Mouse (Mus musculus): Measurements from ENCODE around the gene C130074G19Rik. TPM values are rescaled to one million over a fixed set of nuclear protein-coding genes. Genes with fewer than 3 reads are reported as not detected.

Gene C130074G19Rik
- total RNA-seq (2014; rRNA removed): 4.2 and 6.6 TPM in 2 replicates
- polyA plus RNA-seq (2015; fragmentation: Nextera tagmentation; extraction: Ambion mirVana): 1.1 TPM in 2 replicates

- Histone ChIP-seq H3K9me3 (ENCODE audit: low read length) (no peaks in the 10 kb centered on the region), H3K27me3 (ENCODE audit: insufficient read depth, low read length) (peaks cover 19% of the 10 kb centered on the region), H3K4me1 (ENCODE audit: insufficient read depth, low read length) (no peaks in the 10 kb centered on the region), H3K36me3 (ENCODE audit: insufficient read depth, low read length) (no peaks in the 10 kb centered on the region), H3K9ac (replicated peaks; ENCODE audit: low read length) (peak within 1 kb of the TSS; percentile 39; the same call in 1 of the 2 replicates), H3K4me3 (ENCODE audit: low read length) (peak within 1 kb of the TSS; percentile 40), H3K27ac (no peak within 1 kb of the TSS), H3K4me2 (ENCODE audit: low read depth, low read length) (peak within 1 kb of the TSS; percentile 63)
- WGBS: 3% methylated on average over 73 of the region's 77 CpGs
- TF ChIP-seq CTCF (IDR thresholded peaks at IDR 0.05; ENCODE audit: low read depth): peak; percentile 52
- peak; percentile 77 for ATAC-seq
- peak; percentile 39 for DNase-seq (ENCODE audit: low spot score)
These were observed at the start of gene C130074G19Rik for GRCm38 (mm10) chr1:184882281-184883268. Gene C130074G19Rik, minus strand, starts transcription at chr1:184883218.

GRCm38 (mm10) chr1:184931097-184931496 is 48.1 kb upstream of the C130074G19Rik start:
- no peak overlapping the region for H3K9ac ChIP-seq (replicated peaks; ENCODE audit: low read length)
- H3K4me1 ChIP-seq (ENCODE audit: insufficient read depth, low read length): no peaks in the 10 kb centered on the region
- H3K36me3 ChIP-seq (ENCODE audit: insufficient read depth, low read length): 0 out of 2 replicates have a peak, but pooled peaks cover under 1% of the 10 kb centered on the region
- DNase-seq (ENCODE audit: low spot score) (no peak), ATAC-seq (no peak)
- WGBS: 88% methylated on average over 6 of the region's 6 CpGs
- H3K4me3 ChIP-seq (ENCODE audit: low read length): no peak overlapping the region
- no peak overlapping the region for H3K27ac ChIP-seq
- H3K9me3 ChIP-seq (ENCODE audit: low read length): no peaks in the 10 kb centered on the region
- no peaks in the 10 kb centered on the region for H3K27me3 ChIP-seq (ENCODE audit: insufficient read depth, low read length)
- TF ChIP-seq CTCF (IDR thresholded peaks at IDR 0.05; ENCODE audit: low read depth): no peak
- no peak overlapping the region for H3K4me2 ChIP-seq (ENCODE audit: low read depth, low read length)

GRCm38 (mm10) chr1:184928382-184928781 is 45.4 kb upstream of the C130074G19Rik start:
- TF ChIP-seq CTCF (IDR thresholded peaks at IDR 0.05; ENCODE audit: low read depth): no peak
- H3K27ac ChIP-seq: no peak overlapping the region
- no peak overlapping the region for H3K4me2 ChIP-seq (ENCODE audit: low read depth, low read length)
- 92% methylated on average over 1 of the region's 1 CpGs for WGBS
- H3K4me1 ChIP-seq (ENCODE audit: insufficient read depth, low read length): no peaks in the 10 kb centered on the region
- peaks cover 8% of the 10 kb centered on the region; the same call in 1 of the 2 replicates for H3K36me3 ChIP-seq (ENCODE audit: insufficient read depth, low read length)
- H3K9ac ChIP-seq (replicated peaks; ENCODE audit: low read length): no peak overlapping the region
- DNase-seq (ENCODE audit: low spot score) (no peak), ATAC-seq (no peak)
- no peak overlapping the region for H3K4me3 ChIP-seq (ENCODE audit: low read length)
- no peaks in the 10 kb centered on the region for H3K9me3 ChIP-seq (ENCODE audit: low read length)
- no peaks in the 10 kb centered on the region for H3K27me3 ChIP-seq (ENCODE audit: insufficient read depth, low read length)

GRCm38 (mm10) chr1:184927911-184928310 is 44.9 kb upstream of the C130074G19Rik start:
- DNase-seq (ENCODE audit: low spot score): no peak
- H3K36me3 ChIP-seq (ENCODE audit: insufficient read depth, low read length): peaks cover 9% of the 10 kb centered on the region; the same call in 1 of the 2 replicates

GRCm38 (mm10) chr1:184922824-184923223 is 39.8 kb upstream of the C130074G19Rik start:
- no peak overlapping the region for H3K9ac ChIP-seq (replicated peaks; ENCODE audit: low read length)
- no peak overlapping the region for H3K4me2 ChIP-seq (ENCODE audit: low read depth, low read length)
- no peak for ATAC-seq
- H3K27me3 ChIP-seq (ENCODE audit: insufficient read depth, low read length): no peaks in the 10 kb centered on the region
- no peaks in the 10 kb centered on the region for H3K9me3 ChIP-seq (ENCODE audit: low read length)
- TF ChIP-seq CTCF (IDR thresholded peaks at IDR 0.05; ENCODE audit: low read depth): no peak
- H3K36me3 ChIP-seq (ENCODE audit: insufficient read depth, low read length): peaks cover 18% of the 10 kb centered on the region; the same call in 1 of the 2 replicates
- H3K4me3 ChIP-seq (ENCODE audit: low read length): no peak overlapping the region
- H3K27ac ChIP-seq: no peak overlapping the region
- DNase-seq (ENCODE audit: low spot score): no peak
- 76% methylated on average over 13 of the region's 13 CpGs for WGBS
- H3K4me1 ChIP-seq (ENCODE audit: insufficient read depth, low read length): no peaks in the 10 kb centered on the region

More at GRCm38 (mm10) chr1:184927911-184928310, 44.9 kb upstream of the C130074G19Rik start:
- Histone ChIP-seq H3K4me1 (ENCODE audit: insufficient read depth, low read length) (no peaks in the 10 kb centered on the region), H3K9ac (replicated peaks; ENCODE audit: low read length) (no peak overlapping the region), H3K27me3 (ENCODE audit: insufficient read depth, low read length) (no peaks in the 10 kb centered on the region), H3K4me2 (ENCODE audit: low read depth, low read length) (no peak overlapping the region), H3K27ac (no peak overlapping the region), H3K4me3 (ENCODE audit: low read length) (no peak overlapping the region), H3K9me3 (ENCODE audit: low read length) (no peaks in the 10 kb centered on the region)
- WGBS: 91% methylated on average over 1 of the region's 1 CpGs
- no peak for ATAC-seq
- no peak for TF ChIP-seq CTCF (IDR thresholded peaks at IDR 0.05; ENCODE audit: low read depth)

- Histone ChIP-seq H3K4me1 (ENCODE audit: insufficient read depth, low read length) (no peaks in the 10 kb centered on the region), H3K27ac (no peak overlapping the region), H3K36me3 (ENCODE audit: insufficient read depth, low read length) (peaks cover 29% of the 10 kb centered on the region), H3K9me3 (ENCODE audit: low read length) (no peaks in the 10 kb centered on the region), H3K9ac (replicated peaks; ENCODE audit: low read length) (no peak overlapping the region), H3K4me3 (ENCODE audit: low read length) (no peak overlapping the region), H3K27me3 (ENCODE audit: insufficient read depth, low read length) (no peaks in the 10 kb centered on the region), H3K4me2 (ENCODE audit: low read depth, low read length) (no peak overlapping the region)
- 81% methylated on average over 5 of the region's 5 CpGs for WGBS
- TF ChIP-seq CTCF (IDR thresholded peaks at IDR 0.05; ENCODE audit: low read depth): no peak
- no peak for ATAC-seq
- DNase-seq (ENCODE audit: low spot score): no peak
These were observed 37.0 kb upstream of the C130074G19Rik start for GRCm38 (mm10) chr1:184920057-184920456.
